Mouse (Mus musculus) CH12F3 (cell line): ENCODE measurements around the gene Boll.

Experiments
- in situ Hi-C: fragments of 300-500 bp; cut with MboI; formaldehyde crosslinking; loops from 2 replicates; pipeline ENCODE4 v1.14.3; 2020; ENCODE audit warnings: low sequenced_read_pairs

The Boll gene

DNA sequence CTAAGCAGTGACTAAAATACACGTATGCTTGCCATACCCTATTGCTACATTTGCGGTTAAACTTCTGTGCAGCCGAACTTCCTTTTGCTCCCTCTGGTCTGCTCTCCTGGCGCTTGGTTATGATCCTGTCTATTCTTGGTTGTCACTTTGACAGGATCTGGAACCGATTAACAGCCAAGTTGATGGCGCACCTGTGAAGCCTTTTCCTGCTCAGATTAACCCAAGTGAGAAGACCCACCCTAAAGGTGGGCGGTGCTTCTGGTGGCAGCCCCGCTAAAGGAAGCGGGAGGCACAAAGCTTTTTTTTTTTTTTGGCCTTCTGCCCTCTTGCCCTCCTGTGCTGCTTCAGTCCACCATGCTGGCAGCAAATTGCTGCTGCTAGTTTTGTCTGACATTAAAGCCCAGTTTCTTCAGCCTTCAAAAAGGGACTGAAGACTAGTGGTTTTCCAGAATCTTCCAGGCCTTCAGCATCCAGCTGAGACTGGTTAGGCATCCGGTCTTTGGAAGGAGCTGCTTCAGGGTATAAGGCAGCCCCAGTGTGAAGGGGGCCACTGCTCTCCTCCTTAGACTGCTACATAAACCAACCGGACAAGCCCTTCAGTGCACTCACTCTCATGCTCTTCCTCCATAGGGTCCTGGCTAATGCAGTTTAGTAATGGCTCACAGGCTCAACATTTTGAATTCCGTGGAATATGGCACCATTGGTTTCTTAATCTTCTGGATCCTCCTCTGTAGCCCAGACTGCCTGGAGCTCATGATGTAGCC, 152.9 kb downstream of the Boll start:
- in situ Hi-C loops: no loop called here

DNA sequence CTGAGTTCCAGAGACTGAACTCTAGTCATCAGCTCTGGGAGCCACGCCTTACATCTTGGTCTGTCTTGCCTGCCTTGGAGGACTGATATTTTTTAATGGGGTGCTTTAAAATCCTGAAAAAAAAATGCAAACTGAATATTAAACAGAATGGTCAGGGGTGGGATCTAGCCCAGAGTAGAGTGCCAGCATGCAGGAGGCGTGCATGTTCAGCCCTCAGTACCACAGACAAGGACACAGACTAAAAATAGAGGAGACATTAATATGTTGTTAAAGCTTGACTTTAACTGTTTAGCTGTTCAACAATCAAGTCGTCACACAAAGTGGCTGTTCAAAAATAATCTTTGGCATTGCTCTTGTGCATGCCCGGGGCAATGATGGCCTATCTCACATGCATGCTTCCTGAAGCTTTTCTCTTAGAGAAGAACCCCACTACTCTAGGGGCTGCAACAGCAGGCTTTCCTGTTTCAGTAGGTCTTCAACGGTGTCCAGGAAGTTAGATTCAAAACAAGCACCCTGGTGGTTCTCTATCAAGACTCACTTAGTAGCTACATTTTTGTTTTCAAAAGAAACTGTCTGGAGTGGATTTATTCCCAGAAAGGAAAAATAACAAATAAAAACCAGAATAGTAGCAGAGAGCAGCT, 154.6 kb downstream of the Boll start:
- in situ Hi-C loops: no loop called here

DNA sequence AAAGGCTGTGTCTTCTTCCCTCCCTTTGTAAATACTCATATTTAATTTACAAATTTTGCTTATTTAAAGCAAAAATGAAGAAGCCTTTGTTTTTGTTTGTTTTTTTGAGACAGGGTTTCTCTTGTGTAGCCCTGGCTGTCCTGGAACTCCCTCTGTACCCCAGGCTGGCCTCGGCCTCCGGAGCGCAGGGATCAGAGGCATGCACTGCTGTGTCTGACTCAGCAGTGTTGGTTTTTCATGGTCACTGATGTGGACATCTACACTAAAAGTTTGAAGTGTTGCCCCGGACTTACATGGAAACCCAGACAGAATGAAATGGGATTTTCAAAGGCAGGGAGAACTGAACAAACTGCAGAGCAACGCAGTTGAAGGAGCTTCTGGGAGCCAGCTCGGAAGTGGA, 155.7 kb downstream of the Boll start:
- in situ Hi-C loops: no loop called here

DNA sequence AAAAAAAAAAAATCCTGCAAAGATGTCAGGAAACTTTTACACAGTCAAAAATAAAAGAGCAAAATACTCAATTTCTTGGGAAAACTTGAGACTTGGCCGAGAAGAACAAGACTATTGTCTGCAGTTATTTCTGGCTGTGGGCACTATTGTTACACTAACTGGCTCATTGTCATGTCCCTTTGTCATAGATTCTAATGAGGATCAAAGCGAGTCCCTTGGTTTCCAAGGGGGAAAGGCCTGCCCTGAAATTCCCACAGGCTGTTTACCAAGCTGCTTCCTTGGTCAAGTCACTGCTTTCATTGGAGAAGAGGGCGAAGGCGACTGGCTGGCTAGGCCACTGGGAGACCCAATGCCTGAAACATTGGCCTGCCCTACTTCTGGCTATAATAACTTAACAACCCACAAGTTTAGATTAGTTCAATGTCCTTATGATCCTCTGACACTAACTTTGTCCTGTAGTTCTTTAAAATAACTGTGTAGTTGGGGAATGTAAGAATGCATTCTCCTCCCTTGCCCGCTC, 157.4 kb downstream of the Boll start:
- in situ Hi-C loops: no loop called here

DNA sequence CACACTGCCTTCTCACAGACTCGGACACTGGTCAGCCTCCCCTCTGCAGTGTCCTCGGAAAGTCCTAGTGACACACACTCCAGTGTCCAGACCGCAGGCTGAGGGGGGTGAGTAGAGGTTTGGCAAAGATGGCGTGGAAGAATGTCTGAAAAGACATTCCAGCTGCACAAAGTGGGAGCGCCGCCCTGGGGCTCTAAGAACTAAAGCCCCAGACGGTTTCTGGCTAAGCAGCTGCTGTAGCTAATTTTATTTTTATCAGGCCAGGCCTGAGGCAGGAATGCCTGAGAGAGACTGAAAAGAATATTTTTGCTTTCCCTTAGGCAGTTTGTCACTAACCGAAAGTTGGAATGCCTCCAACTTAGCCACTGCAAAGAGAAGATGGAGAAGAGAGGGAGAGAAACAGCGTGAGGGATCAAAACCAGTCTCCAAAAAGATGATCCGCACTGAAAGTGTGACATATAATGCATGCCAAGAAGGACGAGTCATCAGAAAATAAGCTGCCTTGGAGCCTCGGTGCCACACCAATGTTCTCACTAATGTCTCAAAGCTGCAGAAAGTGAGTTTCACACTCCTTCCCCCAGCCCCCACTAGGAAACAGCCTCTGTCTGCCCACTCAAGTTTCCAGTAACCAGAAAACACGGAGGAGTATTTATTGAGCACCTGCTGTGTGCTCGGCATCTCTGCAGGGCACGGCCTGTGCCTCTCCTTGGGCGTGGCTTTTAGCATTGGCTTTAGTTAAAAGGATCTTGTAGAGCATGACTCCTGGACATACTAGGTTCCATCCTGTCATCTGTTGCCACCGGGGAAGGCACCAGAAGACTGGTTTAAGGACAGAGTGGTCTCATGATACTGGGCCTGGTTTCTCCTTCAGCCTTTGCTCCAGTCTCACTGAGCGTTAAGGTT, 161.2 kb downstream of the Boll start:
- in situ Hi-C loops: no loop called here

DNA sequence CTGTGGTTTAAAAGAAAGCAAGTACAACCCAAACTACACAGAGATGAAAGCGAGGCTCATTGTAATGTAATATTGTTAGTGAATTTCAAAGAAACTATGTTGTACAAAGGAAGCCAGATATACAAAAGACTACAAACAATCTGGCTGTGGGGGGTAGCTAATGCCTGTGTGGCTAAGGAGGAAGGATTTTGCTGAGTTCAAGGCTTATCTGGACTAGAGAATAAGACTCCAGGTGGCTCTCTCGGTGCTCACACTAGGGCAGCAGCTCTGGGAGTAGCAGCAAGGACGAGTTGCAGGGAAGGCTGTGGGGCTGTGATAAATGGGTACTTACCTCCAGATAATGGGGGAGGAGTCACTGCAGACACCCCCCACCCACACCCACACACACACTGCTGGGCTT, 164.6 kb downstream of the Boll start:
- in situ Hi-C loops: no loop called here
